Mouse (Mus musculus) liver, adult 2 months (tissue): ENCODE results near the gene Fam222a. TPM values are rescaled to one million over a fixed set of nuclear protein-coding genes. Genes with fewer than 3 reads are reported as not detected.

Source experiments
- DNase-seq: peaks from one replicate; pipeline ENCODE4 v3.0.0-alpha.2; 2011; ENCODE audit warnings: low read depth, low spot score; ENCODE audit errors: extremely low read depth
- H3K27ac ChIP-seq: fragments of 200-500 bp; replicated peaks from 2 replicates; pipeline ENCODE4 v1.5.1; 2012; ENCODE audit warnings: low read depth, mild to moderate bottlenecking, control low read depth, inconsistent platforms, low read length; ENCODE audit not compliant: insufficient read depth
- H3K27me3 ChIP-seq: fragments of 200-500 bp; 2 replicates; pipeline ENCODE4 v1.6.1; 2012; ENCODE audit warnings: mild to moderate bottlenecking, moderate library complexity, low read length, inconsistent platforms; ENCODE audit not compliant: control insufficient read depth, insufficient read depth
- H3K36me3 ChIP-seq: fragments of 200-500 bp; 2 replicates; pipeline ENCODE4 v1.6.1; 2012; ENCODE audit warnings: low read length, inconsistent platforms; ENCODE audit not compliant: control insufficient read depth, insufficient read depth
- H3K4me1 ChIP-seq: fragments of 200-500 bp; 2 replicates; pipeline ENCODE4 v1.6.1; 2011; ENCODE audit warnings: low read length; ENCODE audit not compliant: control insufficient read depth, insufficient read depth
- H3K4me3 ChIP-seq: fragments of 200-500 bp; 2 replicates; pipeline ENCODE4 v1.5.1; 2011; ENCODE audit warnings: low read depth, mild to moderate bottlenecking, control low read depth, low read length, moderate library complexity; ENCODE audit not compliant: insufficient read depth
- H3K79me2 ChIP-seq: fragments of 200-500 bp; 2 replicates; pipeline ENCODE4 v1.6.1; 2012; ENCODE audit warnings: inconsistent platforms, mild to moderate bottlenecking, low read length, moderate library complexity; ENCODE audit not compliant: control insufficient read depth, insufficient read depth
- H3K9ac ChIP-seq: fragments of 200-500 bp; 2 replicates; pipeline ENCODE4 v1.6.1; 2012; ENCODE audit warnings: low read depth, mild to moderate bottlenecking, control low read depth, inconsistent platforms, low read length
- CTCF ChIP-seq: fragments of 200-500 bp; IDR thresholded peaks from 2 replicates; pipeline ENCODE4 v1.5.1; 2011; ENCODE audit warnings: low read depth, low read length, control low read depth
- POLR2A ChIP-seq: fragments of 200-500 bp; IDR thresholded peaks from 2 replicates; pipeline ENCODE4 v1.6.1; 2011; ENCODE audit warnings: low read length, control low read depth; ENCODE audit not compliant: insufficient read depth; ENCODE audit errors: extremely low read depth
- WGBS: fragments of 180-500 bp; shearing (Covaris S2); methylation state at CpG from one replicate; pipeline ENCODE4 v1.1.7; 2018; 5-methylcytosine and 5-hydroxymethylcytosine counted together
- polyA plus RNA-seq: library from polyadenylated mRNA; depleted of rRNA; stranded (reverse); fragments of >200 nt; gene quantifications from 2 replicates; pipeline ENCODE4 v1.2.3, GENCODE M21; 2012
- total RNA-seq: library from RNA; depleted of rRNA; stranded (reverse); fragments of >200 nt; gene quantifications from 2 replicates; pipeline ENCODE4 v1.2.3, GENCODE M21; 2014

Fam222a gene
- total and polyA plus RNA-seq, 2 experiments = 0.09 to 1.2 TPM

GRCm38 (mm10) chr5:114625590-114625989 is 57.8 kb downstream of the Fam222a start:
- peak; percentile 15 for DNase-seq
- 17% methylated on average over 3 of the region's 3 CpGs for WGBS

GRCm38 (mm10) chr5:114631336-114631735 is 63.5 kb downstream of the Fam222a start:
- no peaks in the 10 kb centered on the region for H3K4me1 ChIP-seq
- H3K79me2 ChIP-seq = no peaks in the 10 kb centered on the region
- peak; percentile 13 for DNase-seq
- no peak overlapping the region for H3K9ac ChIP-seq
- no peaks in the 10 kb centered on the region for H3K36me3 ChIP-seq
- 44% methylated on average over 2 of the region's 2 CpGs for WGBS
- no peak overlapping the region for H3K4me3 ChIP-seq
- H3K27ac ChIP-seq = no peak overlapping the region
- H3K27me3 ChIP-seq = no peaks in the 10 kb centered on the region
- TF ChIP-seq POLR2A = no peak
- TF ChIP-seq CTCF = peak; percentile 43

More at GRCm38 (mm10) chr5:114625590-114625989, 57.8 kb downstream of the Fam222a start:
- Histone ChIP-seq H3K4me1 (no peaks in the 10 kb centered on the region), H3K9ac (no peak overlapping the region), H3K27me3 (no peaks in the 10 kb centered on the region), H3K4me3 (no peak overlapping the region), H3K79me2 (no peaks in the 10 kb centered on the region), H3K36me3 (no peaks in the 10 kb centered on the region), H3K27ac (no peak overlapping the region)
- no peak for TF ChIP-seq POLR2A
- TF ChIP-seq CTCF = peak; percentile 69

- no peak overlapping the region for H3K27ac ChIP-seq
- H3K36me3 ChIP-seq = no peaks in the 10 kb centered on the region
- no peak for TF ChIP-seq CTCF
- no peak for TF ChIP-seq POLR2A
- WGBS = 82% methylated on average over 25 of the region's 25 CpGs
- no peaks in the 10 kb centered on the region; the same call in 1 of the 2 replicates for H3K4me1 ChIP-seq
- H3K27me3 ChIP-seq = no peaks in the 10 kb centered on the region
- H3K9ac ChIP-seq = no peak overlapping the region
- no peak for DNase-seq
- no peak overlapping the region for H3K4me3 ChIP-seq
- H3K79me2 ChIP-seq = no peaks in the 10 kb centered on the region
Measured at GRCm38 (mm10) chr5:114636091-114636490, 68.3 kb downstream of the Fam222a start.

- Histone ChIP-seq H3K79me2 (no peaks in the 10 kb centered on the region), H3K36me3 (no peaks in the 10 kb centered on the region), H3K4me1 (no peaks in the 10 kb centered on the region; the same call in 1 of the 2 replicates), H3K27me3 (no peaks in the 10 kb centered on the region), H3K27ac (no peak overlapping the region), H3K4me3 (no peak overlapping the region), H3K9ac (no peak overlapping the region)
- 16% methylated on average over 22 of the region's 22 CpGs for WGBS
- peak; percentile 52 for DNase-seq
- TF ChIP-seq CTCF (peak; percentile 94), POLR2A (no peak)
Measured at GRCm38 (mm10) chr5:114638769-114639644, 71.2 kb downstream of the Fam222a start.

GRCm38 (mm10) chr5:114639645-114639957 is 71.8 kb downstream of the Fam222a start:
- TF ChIP-seq CTCF (no peak), POLR2A (no peak)
- WGBS = 20% methylated on average over 7 of the region's 7 CpGs
- H3K9ac ChIP-seq = no peak overlapping the region
- DNase-seq = no peak
- no peaks in the 10 kb centered on the region for H3K36me3 ChIP-seq
- no peak overlapping the region for H3K27ac ChIP-seq
- no peaks in the 10 kb centered on the region for H3K79me2 ChIP-seq
- H3K27me3 ChIP-seq = no peaks in the 10 kb centered on the region
- no peak overlapping the region for H3K4me3 ChIP-seq
- no peaks in the 10 kb centered on the region; the same call in 1 of the 2 replicates for H3K4me1 ChIP-seq

GRCm38 (mm10) chr5:114640809-114641208 is 73.0 kb downstream of the Fam222a start:
- WGBS = 81% methylated on average over 10 of the region's 10 CpGs

More at GRCm38 (mm10) chr5:114640809-114641208, 73.0 kb downstream of the Fam222a start:
- Histone ChIP-seq H3K4me1 (no peaks in the 10 kb centered on the region; the same call in 1 of the 2 replicates), H3K4me3 (no peak overlapping the region), H3K27ac (no peak overlapping the region), H3K79me2 (no peaks in the 10 kb centered on the region), H3K9ac (no peak overlapping the region), H3K36me3 (no peaks in the 10 kb centered on the region), H3K27me3 (no peaks in the 10 kb centered on the region)
- TF ChIP-seq POLR2A = no peak
- no peak for TF ChIP-seq CTCF
- DNase-seq = no peak
